Comparison of ENCODE assay signal across 17 mouse cellular contexts in genomic region chr12:47198609-47199008, GRCm38 (mm10).
"Had no signal": no experiment of that assay in that cellular context is flagged by ENCODE, and none has a peak within 500 bp of the region (broad histone marks: within the 10 kb centered on the region; RNA-seq: fewer than 3 reads in every experiment).

No protein-coding gene starts in this region.

- H3K9me3 ChIP-seq: kidney, embryonic 15.5 days; limb, embryonic 12.5 days; liver, embryonic 13.5 days; stomach, embryonic 15.5 days had no signal

- H3K4me3 ChIP-seq: kidney, embryonic 15.5 days; limb, embryonic 12.5 days; liver, embryonic 13.5 days; stomach, embryonic 15.5 days had no signal

- H3K27ac ChIP-seq: kidney, embryonic 15.5 days; limb, embryonic 12.5 days; liver, embryonic 13.5 days; stomach, embryonic 15.5 days had no signal

- DNase-seq: kidney, adult 8-10 months; kidney, postnatal 10 days; kidney, postnatal 36 days; liver, embryonic 13.5 days; lung, adult 2 months; lung, postnatal 14 days; lung, postnatal 4 days; midbrain, embryonic 14.5 days; right cerebral cortex, adult 18-20 months; right cerebral cortex, postnatal 14 days; right cerebral cortex, postnatal 4 days; spleen, adult 18-20 months; thymus, postnatal 25 days had no signal

- H3K27me3 ChIP-seq: kidney, embryonic 15.5 days; limb, embryonic 12.5 days; liver, embryonic 13.5 days; stomach, embryonic 15.5 days had no signal

- H3K9ac ChIP-seq: kidney, embryonic 15.5 days; limb, embryonic 12.5 days; liver, embryonic 13.5 days; stomach, embryonic 15.5 days had no signal

- H3K4me2 ChIP-seq: kidney, embryonic 15.5 days; limb, embryonic 12.5 days; liver, embryonic 13.5 days; midbrain, embryonic 11.5 days; stomach, embryonic 15.5 days had no signal

- H3K36me3 ChIP-seq: kidney, embryonic 15.5 days; limb, embryonic 12.5 days; liver, embryonic 13.5 days; stomach, embryonic 15.5 days had no signal

- H3K4me1 ChIP-seq: kidney, embryonic 15.5 days; limb, embryonic 12.5 days; liver, embryonic 13.5 days; stomach, embryonic 15.5 days had no signal
